Mouse (Mus musculus) lung, postnatal 14 days (tissue): ENCODE measurements at regions not wholly inside any gene's neighbourhood (a gene's known extent, or its start where the extent isn't known, plus 50 kb on each side); places are given as distances from the start of the nearest gene placed in this dataset.

Source experiments
- DNase-seq: peaks from one replicate; pipeline ENCODE4 v3.0.0; 2021

DNA sequence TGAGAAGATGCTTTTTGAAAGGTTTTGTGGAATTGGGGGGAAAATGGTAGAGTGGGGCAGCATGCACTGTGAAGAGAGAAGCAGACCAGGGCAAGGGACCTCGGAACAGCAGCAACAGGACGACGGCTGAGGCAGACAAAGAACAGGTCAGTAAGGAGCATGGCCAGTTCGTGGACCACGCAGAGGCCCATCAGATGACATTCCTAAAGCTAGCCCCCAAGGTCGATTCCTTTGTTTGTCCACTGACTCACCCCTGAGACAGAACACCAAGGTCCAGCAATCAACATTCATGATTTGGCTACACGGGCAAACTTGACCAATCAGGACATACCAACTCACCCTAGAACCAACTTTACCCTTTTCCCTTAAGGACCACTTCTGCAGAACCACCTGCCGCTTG is 160.0 kb downstream of the Fam76b start:
- DNase-seq = no peak

DNA sequence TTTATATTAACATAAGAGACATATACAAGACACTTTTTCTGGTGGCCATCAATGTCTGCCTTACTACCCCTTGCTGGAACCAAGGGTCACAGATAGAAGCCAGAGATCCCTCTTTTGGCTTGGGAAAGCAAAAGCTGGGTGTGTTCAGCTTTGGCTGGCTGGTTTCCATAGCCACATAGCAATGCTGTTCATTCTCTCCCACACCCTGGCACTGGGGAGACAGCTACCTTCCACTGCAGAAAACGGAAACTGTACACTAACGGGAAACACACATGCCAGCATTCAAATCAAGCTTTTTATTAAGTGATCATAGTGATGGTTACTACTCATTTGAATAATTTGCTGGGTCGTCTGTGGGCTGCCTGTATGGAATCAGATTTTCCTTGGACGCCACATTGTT is 161.4 kb downstream of the Fam76b start:
- no peak for DNase-seq

DNA sequence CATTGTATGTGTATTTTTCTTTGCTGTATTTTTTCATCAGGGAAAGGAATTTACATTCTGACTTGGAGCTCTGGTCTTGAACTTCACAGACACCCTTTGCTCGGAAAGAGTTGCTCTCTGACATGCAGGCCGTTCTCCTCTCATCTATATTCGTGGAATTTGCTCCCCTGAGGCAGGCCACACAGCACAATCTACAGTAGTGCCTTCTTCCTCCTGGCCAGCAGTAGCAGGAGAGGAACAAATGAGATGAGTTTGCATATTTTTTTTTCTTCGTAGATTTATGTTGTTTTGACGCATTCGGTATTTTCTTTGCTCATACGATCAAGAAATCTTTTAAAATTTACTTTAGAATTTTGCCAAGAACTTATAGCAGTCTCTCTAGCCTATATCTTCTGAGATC is 163.4 kb downstream of the Fam76b start:
- DNase-seq = no peak

DNA sequence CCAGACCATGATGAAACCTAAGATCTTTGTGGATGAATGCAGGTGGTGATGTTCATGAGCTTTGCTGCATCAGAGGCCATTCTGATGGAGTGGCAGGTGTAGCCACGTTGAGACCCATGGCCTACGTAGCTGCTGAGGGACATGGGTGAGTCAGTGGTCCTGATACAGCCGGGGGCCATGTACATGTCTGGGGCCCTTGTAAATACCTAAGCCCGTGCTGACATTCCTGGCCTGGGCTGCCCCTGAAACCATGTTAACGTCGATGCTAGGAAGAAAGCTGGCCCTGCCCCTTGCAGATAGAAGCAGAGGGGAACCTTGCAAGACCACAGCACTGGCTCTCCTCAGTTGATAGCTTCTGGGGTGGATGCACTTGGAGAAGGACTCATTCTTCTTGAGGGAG is 165.2 kb downstream of the Fam76b start:
- DNase-seq = no peak

DNA sequence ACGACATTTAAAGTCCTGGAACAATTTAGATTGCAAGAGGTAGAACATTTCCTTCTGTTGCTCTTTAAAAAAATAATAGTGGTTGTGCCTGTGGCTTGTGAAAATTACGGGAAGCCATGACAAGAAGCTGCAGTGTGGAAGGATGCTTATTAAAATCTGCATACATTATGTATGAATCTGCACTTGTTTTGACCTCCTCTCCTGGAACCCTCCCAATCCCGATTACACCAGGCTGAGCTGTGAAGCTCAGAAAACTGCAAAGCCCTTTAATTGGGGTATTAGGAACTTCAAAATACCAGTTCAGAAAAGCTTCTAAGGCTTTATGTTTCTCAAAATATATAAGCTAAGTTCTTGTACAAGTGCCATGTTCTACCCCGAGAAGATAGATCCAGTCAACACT is 171.8 kb downstream of the Fam76b start:
- DNase-seq = no peak

DNA sequence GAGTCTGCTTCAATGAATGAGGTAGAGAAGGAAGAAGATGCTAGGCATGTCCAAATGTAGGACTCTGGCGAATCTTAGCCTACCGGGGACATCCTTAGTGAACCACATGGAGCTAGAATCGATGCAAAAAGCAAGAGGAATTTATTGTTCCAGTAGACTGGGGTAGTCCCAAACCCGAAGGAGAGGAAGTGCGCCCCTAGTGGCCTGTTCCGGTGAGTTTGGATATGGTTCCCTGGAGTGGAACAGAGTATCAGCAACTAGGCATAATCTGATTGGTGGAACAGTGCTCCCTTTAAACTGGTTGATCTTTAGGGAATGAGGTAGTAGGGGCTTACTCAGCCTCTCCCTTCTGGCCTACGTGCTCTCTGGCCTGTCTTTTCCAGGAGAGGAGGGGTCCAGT is 174.0 kb downstream of the Fam76b start:
- DNase-seq = no peak

DNA sequence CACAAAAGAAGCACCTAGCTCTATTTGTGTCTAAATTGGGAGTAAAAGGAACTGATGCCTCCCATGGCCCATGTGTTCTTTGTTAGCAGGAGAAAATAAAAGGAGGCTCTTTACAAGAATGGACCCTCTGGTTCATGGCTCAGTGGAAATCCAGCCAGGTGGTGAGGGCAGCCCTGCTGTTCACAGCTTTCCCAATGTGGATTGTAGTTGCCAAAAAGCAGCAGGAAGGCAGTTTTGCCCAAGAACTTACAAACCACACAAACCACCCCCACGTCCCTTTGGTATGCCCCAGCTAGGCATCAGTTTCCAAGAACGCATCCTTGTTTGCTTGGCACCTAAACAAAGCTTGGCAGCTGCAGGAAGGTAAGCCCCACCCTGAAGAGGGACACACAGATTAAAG is 174.7 kb downstream of the Fam76b start:
- no peak for DNase-seq

DNA sequence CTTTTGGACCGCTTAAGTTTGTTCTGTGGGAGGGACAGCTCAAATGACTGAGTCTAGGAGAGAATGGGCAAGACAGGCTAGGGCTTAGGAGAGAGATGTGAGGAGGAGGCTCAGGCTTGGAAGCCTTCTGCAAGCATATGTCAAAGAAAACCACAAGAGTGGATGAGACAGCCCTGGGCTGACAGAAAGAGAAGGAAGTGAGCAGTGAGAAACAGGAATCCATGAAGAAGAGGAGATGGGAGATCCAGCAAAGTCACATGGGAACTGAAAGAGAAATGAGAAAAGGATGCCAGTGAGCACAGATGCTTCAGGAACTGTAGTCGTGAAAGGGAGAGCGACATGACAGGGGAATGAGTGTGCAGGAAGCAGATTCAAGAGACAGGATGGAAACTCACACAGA is 175.6 kb downstream of the Fam76b start:
- no peak for DNase-seq

DNA sequence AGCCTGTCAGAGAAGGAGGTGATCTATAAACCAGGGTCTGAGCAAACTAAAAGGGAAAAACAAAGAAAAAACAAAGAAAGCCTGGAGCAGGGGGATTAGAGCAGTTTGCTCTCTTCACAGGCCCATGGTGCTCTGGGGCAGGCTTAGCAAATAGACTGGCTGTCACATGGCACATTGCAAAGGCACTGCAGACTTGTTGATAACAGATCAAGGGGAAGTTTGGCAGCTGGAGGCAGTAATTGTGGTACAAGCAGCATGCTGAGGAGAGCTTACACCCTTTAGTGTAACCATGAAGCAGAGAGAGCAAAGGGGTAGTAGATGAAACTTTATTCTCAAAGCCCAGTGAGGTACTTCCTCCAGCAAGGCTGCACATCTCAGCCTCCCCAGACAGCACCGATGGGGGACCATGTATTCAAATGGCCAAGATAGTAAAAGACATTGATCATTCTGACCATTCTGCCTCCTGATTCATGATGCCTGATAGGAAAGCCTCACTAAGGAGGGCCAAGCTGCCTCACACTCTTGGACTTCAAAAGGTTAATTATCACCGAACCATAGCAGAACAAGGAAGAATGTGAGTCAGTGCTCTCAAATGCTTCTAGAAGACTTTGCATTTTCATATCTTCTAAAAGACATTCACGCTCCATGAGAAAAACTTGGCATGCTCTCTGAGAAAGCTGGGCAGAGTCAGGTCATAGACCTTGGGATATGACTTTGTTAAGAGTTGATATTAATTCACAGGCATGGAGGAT is 178.9 kb downstream of the Fam76b start:
- DNase-seq = no peak

DNA sequence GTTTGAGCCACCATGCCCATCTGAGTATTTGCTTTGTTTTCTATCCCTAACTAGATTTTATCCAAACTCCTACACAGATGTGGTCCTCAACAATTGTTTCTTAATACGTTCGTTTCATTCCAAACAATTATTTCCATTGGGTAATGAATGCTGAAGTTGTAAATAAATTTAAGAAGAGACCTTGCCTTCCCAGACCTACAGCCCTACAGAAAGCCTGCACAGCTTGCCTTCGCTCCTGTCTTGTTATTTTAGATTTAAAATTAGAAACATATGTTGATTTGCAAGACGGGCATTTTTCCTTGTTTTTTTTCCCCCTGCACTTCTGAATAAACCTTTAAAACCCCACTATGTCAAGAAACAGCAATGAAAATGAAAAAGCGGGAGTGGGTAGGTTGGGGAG is 181.9 kb downstream of the Fam76b start:
- DNase-seq = no peak

DNA sequence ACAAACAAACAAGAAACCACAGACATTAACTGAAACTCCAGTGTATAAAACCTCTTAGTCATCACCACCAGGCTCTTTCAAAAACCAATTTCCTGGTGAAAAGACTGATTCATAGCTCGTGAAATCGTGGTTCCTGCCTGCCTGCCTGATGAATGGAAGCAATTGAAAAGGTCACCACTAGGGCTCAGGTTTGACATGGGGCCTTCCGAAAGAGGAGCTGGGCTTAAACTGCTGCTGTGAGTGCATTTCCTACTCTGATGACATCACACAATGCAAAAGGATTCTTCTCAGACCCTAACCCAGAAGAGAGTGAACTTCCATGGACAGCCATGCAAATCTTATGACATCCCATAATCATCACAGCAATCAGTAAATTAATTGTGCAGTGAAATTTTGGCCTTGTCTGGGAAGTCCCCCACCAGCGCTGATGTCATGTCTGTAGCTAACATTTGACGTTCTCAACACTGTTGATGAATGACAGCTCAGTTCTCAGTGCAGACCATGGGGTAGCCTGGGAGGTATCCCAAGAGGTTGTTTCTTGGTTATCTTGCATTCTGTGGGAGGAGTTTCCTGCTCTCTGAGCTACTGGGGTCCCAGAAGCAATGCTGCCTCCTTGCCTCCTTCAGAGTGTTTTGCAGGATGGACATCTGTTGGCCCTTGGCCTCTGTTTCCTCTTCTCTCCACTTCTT is 182.9 kb downstream of the Fam76b start:
- DNase-seq = no peak

DNA sequence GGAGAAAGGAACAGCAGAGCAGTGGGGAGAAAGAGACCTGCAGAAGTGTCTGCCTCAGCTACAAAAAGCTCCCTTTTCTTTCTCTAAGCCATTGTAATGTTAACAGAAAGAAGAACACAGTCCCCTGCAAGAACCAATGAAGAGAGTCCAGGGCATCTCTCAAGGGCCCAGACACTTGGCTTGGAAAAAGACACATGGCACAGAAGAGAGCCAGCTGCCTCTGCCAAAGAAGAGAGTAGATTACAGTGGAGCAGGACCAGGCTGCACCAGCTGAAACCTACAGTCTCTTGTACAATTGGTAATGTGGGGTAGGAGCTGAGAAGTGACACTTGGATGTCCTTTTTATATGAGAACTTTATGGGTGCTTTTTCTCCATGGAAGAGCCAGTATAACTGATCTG is 196.7 kb downstream of the Fam76b start:
- DNase-seq = no peak

DNA sequence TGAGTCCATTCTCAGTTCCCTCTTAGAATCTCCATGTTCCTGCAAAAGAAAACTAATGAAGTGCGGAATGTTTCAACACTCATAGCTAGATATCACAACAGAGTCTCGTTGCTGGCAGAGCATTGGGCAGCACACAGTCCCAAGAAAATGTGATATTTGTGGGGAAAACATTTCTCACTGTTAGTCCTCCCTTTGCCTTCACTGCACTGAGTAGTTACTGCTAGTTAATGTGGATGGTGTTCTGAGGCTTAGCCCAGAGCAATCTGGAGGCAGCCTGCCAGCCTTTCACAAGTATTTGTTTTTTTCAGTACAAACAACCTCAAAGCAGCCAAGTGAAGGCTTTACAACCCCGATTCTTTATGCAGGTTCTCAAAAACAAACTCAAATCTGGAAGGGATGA is 197.2 kb downstream of the Fam76b start:
- peak; percentile 51 for DNase-seq

DNA sequence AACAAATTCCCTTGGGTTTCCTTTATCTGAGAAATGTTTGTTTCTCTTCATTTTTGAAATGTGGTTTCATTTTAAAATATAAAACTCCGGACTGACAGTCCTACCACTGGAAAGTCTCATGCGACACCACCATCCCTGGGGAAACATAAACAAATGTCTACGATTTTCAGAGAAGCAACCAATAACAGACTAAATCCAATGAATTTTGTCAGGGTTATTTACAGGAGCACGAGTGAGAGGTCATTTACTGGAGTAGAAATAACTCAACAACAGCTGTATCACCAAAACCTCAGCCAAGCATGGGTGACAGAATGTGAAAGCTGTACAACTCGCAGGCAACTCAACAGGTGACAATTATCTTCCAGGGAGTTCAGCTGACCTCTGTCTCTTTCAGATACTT is 200.5 kb downstream of the Fam76b start:
- peak; percentile 43 for DNase-seq

DNA sequence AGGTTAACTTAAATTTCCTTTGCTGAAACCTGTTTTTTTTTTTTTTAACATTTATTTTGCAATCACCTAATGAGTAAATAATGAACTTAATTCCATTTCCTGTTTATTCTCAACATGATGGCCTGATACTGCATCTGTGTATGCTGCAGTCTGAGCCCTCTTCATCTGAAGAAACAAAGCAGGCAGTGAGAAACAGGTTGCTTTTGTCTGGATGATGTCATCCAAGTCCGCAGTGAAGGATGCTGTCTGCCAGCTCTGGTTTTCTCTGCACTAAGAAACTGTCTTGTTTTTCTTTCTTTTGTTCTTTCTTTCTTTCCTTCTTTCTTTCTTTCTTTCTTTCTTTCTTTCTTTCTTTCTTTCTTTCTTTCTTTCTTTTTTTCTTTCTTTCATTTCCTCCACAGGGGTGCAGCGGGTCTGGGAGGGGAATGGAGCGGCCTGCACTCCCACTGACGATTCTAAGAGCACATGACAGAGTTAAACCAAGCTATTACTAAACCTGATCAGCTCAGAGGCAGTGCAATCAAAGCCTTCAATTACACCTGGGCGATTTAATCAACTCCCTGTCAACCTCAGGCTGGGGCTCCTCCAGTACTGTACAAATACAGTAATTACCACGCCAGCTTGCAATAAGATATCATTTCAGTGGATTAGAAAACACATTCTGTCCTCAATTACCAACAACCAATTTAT is 204.0 kb downstream of the Fam76b start:
- DNase-seq = no peak

DNA sequence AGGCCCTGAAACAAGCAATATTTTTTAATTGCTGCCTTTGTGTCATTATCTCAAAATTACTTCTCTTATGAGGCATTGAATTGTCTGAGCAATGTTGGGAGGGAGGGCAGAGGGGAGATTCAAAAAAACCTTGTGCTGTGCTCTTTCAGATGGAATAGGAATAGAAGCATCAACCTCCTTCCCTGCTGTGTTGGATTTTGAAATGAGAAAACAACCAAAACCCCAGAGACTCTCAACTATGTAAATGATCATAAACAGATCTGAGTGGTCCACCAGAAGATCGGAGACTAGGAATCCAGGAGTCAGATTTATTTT is 204.5 kb downstream of the Fam76b start:
- DNase-seq = no peak

DNA sequence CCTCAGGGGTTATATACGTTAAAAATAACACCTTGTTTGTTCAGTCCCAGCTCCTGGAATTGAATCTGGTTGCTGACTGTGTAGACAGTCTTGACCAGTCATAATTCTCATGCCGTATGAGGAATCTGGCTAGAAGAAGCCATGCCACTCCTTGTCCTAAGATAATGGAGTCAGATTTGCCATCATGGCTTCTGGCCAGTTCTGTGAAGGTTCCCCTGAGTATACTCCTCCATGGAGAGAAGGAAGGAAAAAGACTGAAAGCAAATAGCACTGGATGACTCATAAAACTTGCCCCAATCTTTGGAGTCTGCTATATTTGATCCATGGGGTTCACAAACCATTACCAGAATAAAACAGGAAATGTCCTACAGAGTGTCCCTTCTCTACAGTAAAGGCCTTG is 208.0 kb downstream of the Fam76b start:
- no peak for DNase-seq

DNA sequence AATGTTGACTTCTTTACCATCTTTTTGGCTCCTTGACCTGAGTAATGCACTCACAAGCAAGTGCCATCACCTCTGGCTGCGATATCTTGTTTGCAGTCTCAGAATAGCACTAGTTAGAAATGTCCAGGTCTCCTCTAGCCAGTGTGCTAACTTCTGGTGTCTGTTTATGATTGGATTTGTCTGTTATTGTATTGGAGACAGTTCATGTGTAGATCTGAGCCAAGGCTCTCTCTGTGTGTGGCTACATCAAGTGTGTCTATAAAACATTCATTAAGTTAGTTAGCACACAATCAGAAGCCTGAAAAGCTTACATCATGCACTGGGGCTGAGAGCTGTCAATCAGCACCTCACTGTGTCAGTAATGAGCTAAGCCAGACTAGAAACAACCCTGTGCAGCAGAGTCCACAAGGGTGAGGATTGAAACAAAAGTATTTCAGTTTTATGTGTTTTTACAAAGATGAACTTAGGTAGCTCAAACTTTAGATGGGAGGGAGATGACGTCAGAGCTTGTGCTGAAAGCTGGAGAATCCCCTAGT is 214.5 kb downstream of the Fam76b start:
- DNase-seq = peak; percentile 8

DNA sequence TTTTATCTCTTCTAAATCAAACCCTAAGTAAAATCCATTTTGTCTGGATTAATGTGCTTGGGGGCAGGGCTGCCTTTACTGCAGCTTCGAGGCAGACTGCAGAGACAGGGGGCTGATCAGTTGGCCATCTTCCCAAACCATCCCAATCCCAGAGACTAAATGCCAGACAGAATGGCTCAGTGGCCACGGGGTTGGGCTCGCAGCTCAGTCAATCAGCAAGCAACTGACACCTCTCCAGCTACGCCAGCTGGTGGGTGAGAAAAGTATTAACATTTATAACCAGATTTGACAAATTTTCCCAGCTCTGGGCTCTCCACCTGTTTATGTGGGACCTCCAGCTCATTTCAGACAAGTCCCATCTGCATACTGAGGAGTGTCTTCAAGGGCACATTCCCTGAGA is 220.7 kb downstream of the Fam76b start:
- DNase-seq = no peak

DNA sequence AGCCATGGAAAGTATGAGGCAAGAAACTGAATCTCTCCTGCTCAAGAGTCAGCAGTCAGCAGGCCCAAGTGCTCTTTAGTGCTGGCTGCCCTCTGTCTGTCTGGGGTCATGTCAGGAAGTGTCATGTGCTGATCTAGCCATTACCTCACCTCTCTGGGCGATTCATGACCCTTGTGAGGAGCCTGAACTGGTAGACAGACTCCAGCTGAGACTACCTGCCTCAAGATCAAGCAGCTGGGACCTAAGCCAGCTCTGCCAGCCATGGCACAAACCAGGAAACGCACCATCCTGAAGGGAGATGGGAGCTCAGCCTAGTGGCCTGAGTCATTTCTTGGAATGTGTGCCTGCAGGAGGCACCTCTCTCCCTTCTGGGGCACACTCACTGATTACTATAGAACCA is 221.2 kb upstream of the Sesn3 start:
- DNase-seq = peak; percentile 28

DNA sequence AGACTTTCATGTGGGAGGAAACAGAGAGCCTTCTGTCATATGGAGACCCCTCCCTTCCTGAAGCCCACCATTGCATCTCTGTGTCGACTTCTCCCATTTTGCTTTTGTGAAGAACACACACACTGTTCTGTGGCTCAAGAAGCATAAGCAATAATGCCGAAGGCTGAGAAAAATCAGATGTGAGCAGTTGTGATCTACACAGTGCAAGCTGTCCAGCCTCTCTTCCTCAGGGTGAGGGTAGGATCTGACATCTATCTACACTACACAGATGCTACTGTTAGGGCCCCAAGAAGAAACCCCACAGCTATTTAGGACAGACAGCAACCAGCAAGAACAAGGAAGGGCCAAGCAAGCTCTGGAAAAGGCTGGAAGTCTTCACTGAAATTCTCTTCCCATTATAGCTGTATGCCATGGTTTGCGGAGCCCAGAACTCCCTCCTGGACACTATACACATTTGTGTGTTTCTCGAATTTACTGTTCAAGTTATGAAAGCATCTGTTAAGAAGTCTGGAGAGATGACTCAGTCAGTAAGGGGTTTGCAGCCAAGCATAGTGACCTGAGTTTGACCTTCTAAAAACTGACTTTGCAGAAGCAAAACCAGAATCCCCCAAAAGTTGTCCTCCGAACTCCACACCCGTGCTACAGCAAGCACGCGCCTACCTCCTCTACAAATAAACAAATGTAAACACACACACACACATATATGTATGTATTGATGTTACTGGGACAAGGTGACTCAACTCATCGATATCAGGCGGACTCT is 218.3 kb upstream of the Sesn3 start:
- DNase-seq = no peak

DNA sequence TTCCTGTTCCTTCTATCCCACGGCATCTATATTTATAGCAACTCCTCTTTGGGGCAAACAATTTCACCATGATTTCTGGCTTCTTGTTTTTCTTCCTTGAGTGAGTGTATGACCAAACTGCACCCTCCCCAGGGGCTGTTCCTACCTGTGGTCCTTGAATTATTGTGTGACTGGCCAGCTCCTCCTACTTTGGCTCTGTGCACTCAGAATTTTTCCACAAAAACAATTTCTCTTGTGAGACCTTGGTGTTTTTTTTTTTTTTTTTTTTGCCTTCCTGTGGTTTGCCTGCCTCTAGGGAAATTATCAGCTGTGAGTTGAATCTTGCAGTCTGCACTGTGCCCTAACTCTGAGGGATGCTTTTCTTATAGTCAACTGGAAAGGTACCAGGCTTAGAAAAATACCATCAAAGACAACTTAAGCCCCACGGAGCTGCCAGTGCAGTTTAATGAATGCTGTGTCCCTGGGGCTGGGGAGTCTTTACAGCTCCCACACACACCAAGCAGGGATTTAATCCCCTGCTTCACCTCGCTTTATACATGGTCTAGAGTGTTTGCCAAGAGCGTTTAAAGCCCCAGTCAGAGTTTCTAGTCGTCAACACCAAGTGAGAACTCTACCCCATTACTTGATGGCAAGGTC is 216.2 kb upstream of the Sesn3 start:
- no peak for DNase-seq

DNA sequence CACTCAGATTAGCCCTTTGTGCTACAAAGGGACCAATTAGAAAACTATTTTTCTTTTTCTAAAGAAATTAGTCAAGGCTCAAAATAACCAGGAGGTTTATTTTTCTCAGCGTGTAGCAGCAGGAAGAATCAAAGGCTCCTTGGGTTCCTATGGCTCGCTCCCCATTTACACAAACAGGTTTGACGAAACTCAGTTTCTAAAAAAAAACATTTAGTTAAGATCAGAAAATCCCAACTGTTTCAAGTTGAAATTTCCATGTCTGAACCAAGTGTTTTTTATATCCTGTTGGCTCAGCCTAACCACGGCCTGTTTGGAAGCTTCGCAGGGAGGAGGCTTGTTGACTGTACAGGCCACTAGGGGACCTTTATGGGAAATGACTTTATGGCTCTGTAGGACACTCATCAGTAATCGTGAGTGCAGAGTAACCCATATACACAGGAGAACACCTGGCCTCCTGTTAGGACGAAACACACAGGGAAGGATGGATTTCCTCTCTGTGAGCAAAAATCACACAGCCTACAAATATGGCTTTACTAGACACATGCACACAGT is 215.6 kb upstream of the Sesn3 start:
- DNase-seq = no peak
